Mouse (Mus musculus): ENCODE results near the gene Gm45337. TPM values are rescaled to one million over a fixed set of nuclear protein-coding genes. Genes with fewer than 3 reads are reported as not detected.
"Not testable (repeated sequence)": the region's sequence is repeated elsewhere in the genome, so short reads cannot be mapped to it uniquely, and the experiment has no call there.

The Gm45337 gene
- polyA plus RNA-seq (2015; fragmentation: Nextera tagmentation; extraction: Ambion mirVana), result not detected in 2 replicates

GRCm38 (mm10) chr7:142144507-142144906, at the start of gene Gm45337:
TSS of gene Gm45337 (minus strand) at chr7:142144607.
- no peak for DNase-seq
- 51% methylated on average over 1 of the region's 1 CpGs for WGBS (ENCODE audit: insufficient replicate concordance)

GRCm38 (mm10) chr7:142190289-142190688, 45.9 kb upstream of the Gm45337 start, which contains the start of gene Gm10153:
TSS of gene Gm10153 (minus strand) at chr7:142190389.
- Histone ChIP-seq H3K4me3 (replicated peaks) (no peak within 1 kb of the TSS), H3K27ac (no peak within 1 kb of the TSS), H3K9me3 (replicated peaks) (no peaks in the 10 kb centered on the region), H3K27me3 (no peaks in the 10 kb centered on the region), H3K4me2 (no peak within 1 kb of the TSS), H3K4me1 (replicated peaks) (no peaks in the 10 kb centered on the region), H3K36me3 (no peaks in the 10 kb centered on the region), H3K9ac (no peak within 1 kb of the TSS)
- no peak for DNase-seq
- ATAC-seq (ENCODE audit: low read depth), result no peak
- WGBS (ENCODE audit: insufficient replicate concordance), result 37% methylated on average over 2 of the region's 2 CpGs

More at GRCm38 (mm10) chr7:142144507-142144906, at the start of gene Gm45337:
- Histone ChIP-seq H3K27ac (no peak within 1 kb of the TSS), H3K27me3 (no peaks in the 10 kb centered on the region), H3K4me3 (replicated peaks) (no peak within 1 kb of the TSS), H3K9ac (no peak within 1 kb of the TSS), H3K4me2 (no peak within 1 kb of the TSS), H3K4me1 (replicated peaks) (no peaks in the 10 kb centered on the region), H3K9me3 (replicated peaks) (no peaks in the 10 kb centered on the region), H3K36me3 (no peaks in the 10 kb centered on the region)
- no peak for ATAC-seq (ENCODE audit: low read depth)

GRCm38 (mm10) chr7:142188156-142188555, 43.7 kb upstream of the Gm45337 start:
- Histone ChIP-seq H3K36me3 (no peaks in the 10 kb centered on the region), H3K9ac (no peak overlapping the region), H3K4me3 (replicated peaks) (no peak overlapping the region), H3K27me3 (no peaks in the 10 kb centered on the region), H3K4me1 (replicated peaks) (no peaks in the 10 kb centered on the region), H3K4me2 (no peak overlapping the region), H3K9me3 (replicated peaks) (no peaks in the 10 kb centered on the region), H3K27ac (no peak overlapping the region)
- DNase-seq (no peak), ATAC-seq (ENCODE audit: low read depth) (no peak)
- WGBS (ENCODE audit: insufficient replicate concordance), result 66% methylated on average over 2 of the region's 2 CpGs

DNA sequence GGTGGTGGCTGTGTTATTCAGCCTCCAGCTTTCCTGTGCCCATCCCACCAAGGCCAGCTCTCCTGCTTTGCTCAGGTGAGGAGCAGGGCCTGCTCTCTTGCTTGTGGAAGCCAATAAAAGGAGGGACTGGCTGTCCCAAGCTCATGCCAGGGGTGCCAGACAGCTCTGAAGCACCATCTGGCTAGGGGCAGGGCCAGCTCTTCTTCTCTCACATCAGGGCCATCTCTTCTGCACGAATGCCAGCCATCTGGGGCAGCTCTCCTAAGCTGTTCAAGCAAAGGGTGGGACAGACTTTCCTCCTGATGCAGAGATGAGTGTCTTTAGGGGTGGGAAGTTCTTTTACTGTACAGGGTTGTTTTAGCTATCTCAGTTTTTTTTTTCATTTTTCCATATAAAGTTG, 36.6 kb upstream of the Gm45337 start:
- no peak overlapping the region for H3K9ac ChIP-seq
- WGBS (ENCODE audit: insufficient replicate concordance), result 31% methylated on average over 1 of the region's 1 CpGs
- H3K4me1 ChIP-seq (replicated peaks), result no peaks in the 10 kb centered on the region
- no peak for ATAC-seq (ENCODE audit: low read depth)
- H3K4me2 ChIP-seq, result no peak overlapping the region
- no peaks in the 10 kb centered on the region for H3K36me3 ChIP-seq
- DNase-seq, result no peak
- no peaks in the 10 kb centered on the region for H3K27me3 ChIP-seq
- no peak overlapping the region for H3K27ac ChIP-seq
- no peak overlapping the region for H3K4me3 ChIP-seq (replicated peaks)
- no peaks in the 10 kb centered on the region for H3K9me3 ChIP-seq (replicated peaks)

GRCm38 (mm10) chr7:142178685-142179084, 34.3 kb upstream of the Gm45337 start:
- Histone ChIP-seq H3K4me1 (replicated peaks) (no peaks in the 10 kb centered on the region), H3K27me3 (no peaks in the 10 kb centered on the region), H3K9me3 (replicated peaks) (no peaks in the 10 kb centered on the region), H3K36me3 (no peaks in the 10 kb centered on the region), H3K27ac (no peak overlapping the region), H3K4me2 (no peak overlapping the region), H3K9ac (no peak overlapping the region), H3K4me3 (replicated peaks) (no peak overlapping the region)
- ATAC-seq (ENCODE audit: low read depth) (no peak), DNase-seq (no peak)
- WGBS (ENCODE audit: insufficient replicate concordance), result 58% methylated on average over 1 of the region's 1 CpGs

DNA sequence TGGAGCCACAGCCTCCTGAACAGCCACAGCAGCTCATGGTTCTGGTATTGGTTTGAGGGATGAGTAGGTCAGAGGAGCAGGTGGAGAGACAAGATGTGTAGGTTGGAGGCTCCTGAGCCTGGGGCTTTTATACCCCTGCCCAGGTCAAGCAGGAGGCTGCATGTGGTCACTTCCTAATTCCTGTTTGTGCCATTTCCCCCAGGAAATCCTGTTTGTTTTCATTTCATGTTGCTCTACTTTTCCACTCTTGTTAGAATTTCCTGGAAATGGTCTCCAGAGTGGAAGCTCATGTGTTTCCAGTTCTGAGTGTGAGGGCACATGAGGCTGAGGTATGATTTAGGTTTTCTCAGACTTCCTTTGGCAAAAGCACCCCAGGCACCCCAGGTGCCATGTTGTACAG, 31.5 kb upstream of the Gm45337 start, which contains the start of gene Krtap5-2:
Krtap5-2 (minus strand) TSS at position 101 of the 400 bp plus-strand sequence.
- not testable (repeated sequence) for ATAC-seq (ENCODE audit: low read depth); H3K4me2 ChIP-seq; H3K4me3 ChIP-seq (replicated peaks); H3K27ac ChIP-seq; H3K9me3 ChIP-seq (replicated peaks); H3K27me3 ChIP-seq; H3K36me3 ChIP-seq; H3K9ac ChIP-seq; H3K4me1 ChIP-seq (replicated peaks); DNase-seq

GRCm38 (mm10) chr7:142169836-142170235, 25.4 kb upstream of the Gm45337 start:
- H3K4me1 ChIP-seq (replicated peaks), result no peaks in the 10 kb centered on the region
- no peak for ATAC-seq (ENCODE audit: low read depth)
- no peak for DNase-seq
- H3K9me3 ChIP-seq (replicated peaks), result no peaks in the 10 kb centered on the region
- H3K27ac ChIP-seq, result no peak overlapping the region
- H3K9ac ChIP-seq, result no peak overlapping the region
- H3K4me3 ChIP-seq (replicated peaks), result no peak overlapping the region
- 33% methylated on average over 3 of the region's 3 CpGs for WGBS (ENCODE audit: insufficient replicate concordance)
- H3K27me3 ChIP-seq, result no peaks in the 10 kb centered on the region
- no peaks in the 10 kb centered on the region for H3K36me3 ChIP-seq
- H3K4me2 ChIP-seq, result no peak overlapping the region

GRCm38 (mm10) chr7:142165639-142166038, 21.2 kb upstream of the Gm45337 start, which contains the start of gene Gm4553:
TSS of gene Gm4553 (minus strand) at chr7:142165739.
- not testable (repeated sequence) for ATAC-seq (ENCODE audit: low read depth)

GRCm38 (mm10) chr7:142159366-142159765, 15.0 kb upstream of the Gm45337 start:
- Histone ChIP-seq H3K4me1 (replicated peaks) (no peaks in the 10 kb centered on the region), H3K4me3 (replicated peaks) (no peak overlapping the region), H3K27me3 (no peaks in the 10 kb centered on the region), H3K4me2 (no peak overlapping the region), H3K36me3 (no peaks in the 10 kb centered on the region), H3K9me3 (replicated peaks) (no peaks in the 10 kb centered on the region), H3K27ac (no peak overlapping the region), H3K9ac (no peak overlapping the region)
- WGBS (ENCODE audit: insufficient replicate concordance), result 76% methylated on average over 3 of the region's 3 CpGs
- DNase-seq (no peak), ATAC-seq (ENCODE audit: low read depth) (no peak)

More at GRCm38 (mm10) chr7:142165639-142166038, 21.2 kb upstream of the Gm45337 start, which contains the start of gene Gm4553:
- H3K36me3 ChIP-seq; H3K4me3 ChIP-seq (replicated peaks); H3K9ac ChIP-seq; H3K4me1 ChIP-seq (replicated peaks); H3K4me2 ChIP-seq; H3K27ac ChIP-seq; H3K9me3 ChIP-seq (replicated peaks); DNase-seq; H3K27me3 ChIP-seq: not testable (repeated sequence)

DNA sequence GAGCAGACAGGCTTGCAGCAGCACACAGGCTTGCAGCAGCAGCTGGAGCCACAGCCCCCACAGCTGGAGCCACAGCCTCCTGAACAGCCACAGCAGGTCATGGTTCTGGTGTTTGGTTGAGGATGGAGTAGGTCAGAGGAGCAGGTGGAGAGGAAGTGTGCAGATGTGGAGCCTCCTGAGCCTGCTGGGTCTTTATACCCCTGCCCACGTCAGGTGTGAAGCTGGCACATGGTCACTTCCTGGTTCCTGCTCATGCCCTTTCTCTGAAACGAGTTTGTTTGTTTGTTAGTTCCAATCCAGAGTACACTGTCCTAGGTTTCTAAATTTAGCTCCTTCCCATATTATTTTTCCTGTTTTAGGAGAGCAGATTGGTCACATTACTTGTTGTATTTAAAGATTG, 12.6 kb upstream of the Gm45337 start, which contains the start of gene Gm29735:
Gm29735 (minus strand) TSS at position 101 of the 400 bp plus-strand sequence.
- H3K27me3 ChIP-seq; ATAC-seq (ENCODE audit: low read depth); H3K36me3 ChIP-seq; H3K9me3 ChIP-seq (replicated peaks); H3K27ac ChIP-seq; H3K9ac ChIP-seq; DNase-seq; H3K4me2 ChIP-seq; H3K4me3 ChIP-seq (replicated peaks); H3K4me1 ChIP-seq (replicated peaks): not testable (repeated sequence)
- WGBS (ENCODE audit: insufficient replicate concordance), result 20% methylated on average over 2 of the region's 2 CpGs

- no peaks in the 10 kb centered on the region for H3K9me3 ChIP-seq (replicated peaks)
- no peaks in the 10 kb centered on the region for H3K27me3 ChIP-seq
- WGBS (ENCODE audit: insufficient replicate concordance), result 43% methylated on average over 1 of the region's 1 CpGs
- no peaks in the 10 kb centered on the region for H3K36me3 ChIP-seq
- no peak overlapping the region for H3K27ac ChIP-seq
- no peaks in the 10 kb centered on the region for H3K4me1 ChIP-seq (replicated peaks)
- H3K4me2 ChIP-seq, result no peak overlapping the region
- H3K4me3 ChIP-seq (replicated peaks), result no peak overlapping the region
- ATAC-seq (ENCODE audit: low read depth), result no peak
- H3K9ac ChIP-seq, result no peak overlapping the region
- DNase-seq, result no peak
Measured at GRCm38 (mm10) chr7:142155308-142155707, 10.9 kb upstream of the Gm45337 start.

GRCm38 (mm10) chr7:142152191-142152590, 7.8 kb upstream of the Gm45337 start:
- DNase-seq (no peak), ATAC-seq (ENCODE audit: low read depth) (no peak)
- no peaks in the 10 kb centered on the region for H3K36me3 ChIP-seq
- no peak overlapping the region for H3K9ac ChIP-seq
- H3K4me3 ChIP-seq (replicated peaks), result no peak overlapping the region
- 62% methylated on average over 4 of the region's 4 CpGs for WGBS (ENCODE audit: insufficient replicate concordance)
- no peaks in the 10 kb centered on the region for H3K9me3 ChIP-seq (replicated peaks)
- no peak overlapping the region for H3K4me2 ChIP-seq
- no peak overlapping the region for H3K27ac ChIP-seq
- no peaks in the 10 kb centered on the region for H3K4me1 ChIP-seq (replicated peaks)
- no peaks in the 10 kb centered on the region for H3K27me3 ChIP-seq
